8 mouse cellular contexts compared by ENCODE assay signal in the genomic region with DNA sequence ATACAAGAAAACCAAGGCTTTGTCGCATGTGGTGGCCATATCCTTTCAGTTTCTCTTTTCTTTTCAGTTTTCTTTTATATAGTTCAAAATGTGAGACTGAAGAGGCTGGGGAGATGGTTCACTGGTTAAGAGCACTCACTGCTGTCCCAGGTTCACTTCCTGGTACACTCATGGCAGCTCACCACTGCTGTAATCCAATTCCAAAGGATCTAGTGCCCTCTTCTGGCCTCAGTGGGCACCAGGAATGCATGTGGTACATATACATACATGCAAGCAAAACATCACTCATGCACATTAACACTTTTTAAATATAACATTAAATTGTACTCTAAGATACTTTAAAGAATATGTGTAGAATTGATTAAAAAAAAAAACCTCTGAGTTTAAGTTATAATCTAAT.
A peak's percentile ranks its signal among the peaks of the same experiment; 100 is the strongest.
DNase-seq lines count a peak whose midpoint lies in the region; ATAC-seq and TF ChIP-seq lines count a peak whose summit lies in the region.

No protein-coding gene starts in this region.

- no peak overlapping the region for H3K9ac ChIP-seq in liver, adult 2 months (ENCODE audit: low read depth, low read length)
- H3K9ac ChIP-seq in liver, embryonic 11.5 days (ENCODE audit: low read depth, low read length), result no peak overlapping the region
- no peak overlapping the region for H3K9ac ChIP-seq in lung, embryonic 14.5 days

- H3K36me3 ChIP-seq in liver, adult 2 months (ENCODE audit: control insufficient read depth, insufficient read depth, low read length), result peaks cover 12% of the 10 kb centered on the region
- H3K36me3 ChIP-seq in liver, embryonic 11.5 days (ENCODE audit: control insufficient read depth, insufficient read depth, low read length), result no peaks in the 10 kb centered on the region
- H3K36me3 ChIP-seq in lung, embryonic 14.5 days (ENCODE audit: insufficient read depth), result peaks cover 12% of the 10 kb centered on the region; the same call in 1 of the 2 replicates

- intact Hi-C loops in heart, postnatal 10 days (cut with DNase I), result loop anchor here (1.0 kb wide), 1 partner anchor 423 kb away; no protein-coding TSS in a partner anchor

- ATAC-seq in liver, embryonic 11.5 days (replicated peaks; ENCODE audit: low FRiP score), result no peak
- no peak for ATAC-seq in lung, embryonic 14.5 days (ENCODE audit: insufficient read depth)

- no peaks in the 10 kb centered on the region for H3K79me2 ChIP-seq in liver, adult 2 months (ENCODE audit: control insufficient read depth, insufficient read depth, low read length)

- no peaks in the 10 kb centered on the region for H3K27me3 ChIP-seq in cerebellum, adult 2 months (ENCODE audit: control insufficient read depth, insufficient read depth, low read length)
- H3K27me3 ChIP-seq in liver, adult 2 months (ENCODE audit: control insufficient read depth, insufficient read depth, low read length), result no peaks in the 10 kb centered on the region
- no peaks in the 10 kb centered on the region for H3K27me3 ChIP-seq in liver, embryonic 11.5 days (replicated peaks; ENCODE audit: control insufficient read depth, insufficient read depth, low read length)
- H3K27me3 ChIP-seq in lung, embryonic 14.5 days (ENCODE audit: insufficient read depth, low read length), result no peaks in the 10 kb centered on the region

- no peaks in the 10 kb centered on the region for H3K4me1 ChIP-seq in cerebellum, adult 2 months (ENCODE audit: control insufficient read depth, insufficient read depth, low read length)
- H3K4me1 ChIP-seq in liver, adult 2 months (ENCODE audit: control insufficient read depth, insufficient read depth, low read length), result no peaks in the 10 kb centered on the region
- no peaks in the 10 kb centered on the region for H3K4me1 ChIP-seq in liver, embryonic 11.5 days (replicated peaks; ENCODE audit: control insufficient read depth, insufficient read depth, low read length)
- H3K4me1 ChIP-seq in lung, embryonic 14.5 days (ENCODE audit: insufficient read depth), result no peaks in the 10 kb centered on the region

- DNase-seq in cerebellum, adult 2 months, result no peak
- DNase-seq in cerebellum, adult 11 months, result no peak
- peak; percentile 43 for DNase-seq in liver, adult 2 months (ENCODE audit: extremely low read depth, low read depth, low spot score)
- no peak for DNase-seq in liver, embryonic 11.5 days (ENCODE audit: low spot score)
- peak; percentile 31 to 43 for DNase-seq in adrenal gland, adult 18-20 months (ENCODE audit: low spot score in 2 of 2)
- DNase-seq in heart, postnatal 10 days, result peak; percentile 36 to 56
- peak; percentile 71 for DNase-seq in lung, embryonic 14.5 days
- DNase-seq in thymus, postnatal 0 days (ENCODE audit: low spot score), result peak; percentile 43

- TF ChIP-seq POLR2A in cerebellum, adult 2 months (IDR thresholded peaks at IDR 0.05; ENCODE audit: borderline replicate concordance, insufficient read depth, low read length), result no peak
- TF ChIP-seq POLR2A in liver, adult 2 months (IDR thresholded peaks at IDR 0.05; ENCODE audit: extremely low read depth, insufficient read depth, low read length), result no peak

- no peak overlapping the region for H3K4me2 ChIP-seq in liver, embryonic 11.5 days
- H3K4me2 ChIP-seq in lung, embryonic 14.5 days, result no peak overlapping the region

- H3K4me3 ChIP-seq in cerebellum, adult 2 months (replicated peaks; ENCODE audit: insufficient read depth, low read depth, low read length), result no peak overlapping the region
- no peak overlapping the region for H3K4me3 ChIP-seq in liver, adult 2 months (ENCODE audit: insufficient read depth, low read depth, low read length)
- no peak overlapping the region for H3K4me3 ChIP-seq in liver, embryonic 11.5 days (ENCODE audit: low read depth, low read length)
- H3K4me3 ChIP-seq in lung, embryonic 14.5 days (ENCODE audit: low read depth, low read length), result no peak overlapping the region

- no peaks in the 10 kb centered on the region for H3K9me3 ChIP-seq in liver, embryonic 11.5 days (ENCODE audit: control insufficient read depth, low read length)
- H3K9me3 ChIP-seq in lung, embryonic 14.5 days (ENCODE audit: low read depth, low read length), result no peaks in the 10 kb centered on the region

- TF ChIP-seq CTCF in cerebellum, adult 2 months (IDR thresholded peaks at IDR 0.05; ENCODE audit: borderline replicate concordance, insufficient read depth, low read depth, low read length), result peak; percentile 45; the same call in 1 of the 2 replicates
- peak; percentile 51 for TF ChIP-seq CTCF in liver, adult 2 months (IDR thresholded peaks at IDR 0.05; ENCODE audit: low read depth, low read length)
- TF ChIP-seq CTCF in lung, embryonic 14.5 days (IDR thresholded peaks at IDR 0.05; ENCODE audit: low read depth), result peak; percentile 67

- 98% methylated on average over 1 of the region's 1 CpGs for WGBS in cerebellum, adult 2 months
- 91% methylated on average over 1 of the region's 1 CpGs for WGBS in liver, adult 2 months
- WGBS in liver, embryonic 11.5 days, result 86% methylated on average over 1 of the region's 1 CpGs
- WGBS in lung, embryonic 14.5 days, result 83% methylated on average over 1 of the region's 1 CpGs

- no peak overlapping the region for H3K27ac ChIP-seq in cerebellum, adult 2 months (ENCODE audit: insufficient read depth, low read length)
- no peak overlapping the region for H3K27ac ChIP-seq in liver, adult 2 months (replicated peaks; ENCODE audit: insufficient read depth, low read depth, low read length)
- no peak overlapping the region for H3K27ac ChIP-seq in liver, embryonic 11.5 days (ENCODE audit: low read depth, low read length)
- no peak overlapping the region for H3K27ac ChIP-seq in lung, embryonic 14.5 days (ENCODE audit: low read depth)

Comparison
In these comparisons a context has a peak if more than half of its experiments do, and no peak if none do; other contexts are left out.
1. DNase-seq: peak in liver, adult 2 months (single experiment), adrenal gland, adult 18-20 months (2 of 2), heart, postnatal 10 days (2 of 2), lung, embryonic 14.5 days (single experiment) and thymus, postnatal 0 days (single experiment); none in cerebellum, adult 2 months (0 of 2), cerebellum, adult 11 months (single experiment) and liver, embryonic 11.5 days (single experiment).
2. Peak in every context shown above with its lines, with median percentiles within 50 percentile points of each other: CTCF ChIP-seq.